Mouse (Mus musculus) liver, postnatal 0 days (tissue): ENCODE data around the gene Cckbr.

Experiments used
- CTCF ChIP-seq: sonication (generic); IDR thresholded peaks from 2 replicates; pipeline ENCODE4 v1.5.1; 2016; ENCODE audit warnings: antibody characterized with exemption, low read depth
- EP300 ChIP-seq: IDR thresholded peaks from 2 replicates; pipeline ENCODE4 v1.6.1; 2016; ENCODE audit warnings: antibody characterized with exemption, low read depth, mild to moderate bottlenecking

- TF ChIP-seq CTCF (no peak), EP300 (no peak)
Measured at GRCm38 (mm10) chr7:105519336-105519735, 93.8 kb downstream of the Cckbr start.
